Mouse (Mus musculus): ENCODE results near the gene Cttnbp2nl.

- TF ChIP-seq MYC (IDR thresholded peaks at IDR 0.05; ENCODE audit: low read depth, low read length) (no peak), CTCF (IDR thresholded peaks at IDR 0.05 in 2 of 3, conservative IDR thresholded peaks at IDR 0.05 in 1 of 3; ENCODE audit: control insufficient read depth in 1 of 3, insufficient read depth in 1 of 3, low read depth in 2 of 3, low read length in 3 of 3, poor library complexity in 1 of 3, severe bottlenecking in 1 of 3) (no peak), POLR2A (IDR thresholded peaks at IDR 0.05; ENCODE audit: control insufficient read depth in 1 of 2, insufficient read depth in 1 of 2, low read depth in 1 of 2, low read length in 2 of 2, poor library complexity in 1 of 2) (no peak), KAT2A (conservative IDR thresholded peaks at IDR 0.05; ENCODE audit: low read depth, low read length) (no peak), EP300 (IDR thresholded peaks at IDR 0.05; ENCODE audit: low read depth in 1 of 2, low read length in 2 of 2) (no peak), TCF12 (IDR thresholded peaks at IDR 0.05; ENCODE audit: low read depth, low read length) (no peak), POLR2AphosphoS2 (IDR thresholded peaks at IDR 0.05; ENCODE audit: low read length) (no peak), USF1 (IDR thresholded peaks at IDR 0.05; ENCODE audit: low read depth, low read length) (no peak), JUND (IDR thresholded peaks at IDR 0.05; ENCODE audit: low read depth, low read length) (no peak), BHLHE40 (IDR thresholded peaks at IDR 0.05; ENCODE audit: borderline replicate concordance, low read depth, low read length) (no peak), ZNF384 (IDR thresholded peaks at IDR 0.05; ENCODE audit: low read depth, low read length) (no peak), GABPA (IDR thresholded peaks at IDR 0.05; ENCODE audit: low read depth, low read length) (no peak), MAX (IDR thresholded peaks at IDR 0.05; ENCODE audit: low read length) (no peak), RAD21 (IDR thresholded peaks at IDR 0.05; ENCODE audit: low read depth, low read length) (no peak)
Measured at GRCm38 (mm10) chr3:105061496-105061895, 8.6 kb upstream of the Cttnbp2nl start.
